Mouse (Mus musculus) adipocyte (in vitro differentiated cells): ENCODE measurements around the gene Tomm20.
A peak's percentile ranks its signal among the peaks of the same experiment; 100 is the strongest.

Source experiments
- DNase-seq: peaks from one replicate; pipeline ENCODE4 v3.0.0-alpha.2; 2016; ENCODE audit warnings: low spot score

Tomm20 gene

GRCm38 (mm10) chr8:126961516-126961915, 15.9 kb upstream of the Tomm20 start:
- no peak for DNase-seq

DNA sequence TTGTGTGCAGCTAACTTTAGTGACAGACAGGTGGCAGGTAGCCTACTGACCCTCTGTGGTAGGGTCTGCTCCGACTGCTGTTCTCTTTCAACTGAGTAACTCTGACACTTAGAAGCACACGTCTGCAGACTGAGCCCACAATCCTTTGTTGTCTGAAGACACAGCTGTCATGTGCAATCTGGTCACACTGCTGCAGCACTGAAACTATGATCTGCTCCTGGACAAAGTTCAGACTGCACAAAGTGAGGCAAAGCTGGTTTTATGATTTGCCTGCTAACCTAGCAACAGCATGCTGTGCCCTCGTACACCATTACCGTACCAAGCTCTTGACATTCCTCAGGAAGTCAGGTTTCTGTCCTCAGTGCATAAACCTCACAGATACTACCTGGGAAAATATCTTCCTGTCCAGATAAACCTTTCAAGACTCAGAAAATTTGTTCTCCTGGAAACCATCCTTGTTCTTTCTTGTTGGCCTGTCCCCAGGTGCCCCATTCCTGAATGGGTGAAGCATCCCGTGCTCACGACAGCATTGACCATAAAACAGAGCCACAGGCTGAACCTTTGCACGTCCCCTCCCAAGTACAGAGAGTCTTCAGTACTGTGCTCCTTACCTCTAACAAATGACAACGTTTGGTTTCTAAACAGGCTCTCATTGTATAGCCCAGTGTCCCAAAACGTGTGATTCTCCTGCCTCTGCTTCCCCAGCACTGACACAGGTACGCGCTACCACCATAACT, 6.4 kb upstream of the Tomm20 start:
- no peak for DNase-seq

- no peak for DNase-seq
These were observed 3.9 kb upstream of the Tomm20 start for GRCm38 (mm10) chr8:126949527-126949926.

GRCm38 (mm10) chr8:126946444-126946843, 800 bp upstream of the Tomm20 start:
- no peak for DNase-seq

DNA sequence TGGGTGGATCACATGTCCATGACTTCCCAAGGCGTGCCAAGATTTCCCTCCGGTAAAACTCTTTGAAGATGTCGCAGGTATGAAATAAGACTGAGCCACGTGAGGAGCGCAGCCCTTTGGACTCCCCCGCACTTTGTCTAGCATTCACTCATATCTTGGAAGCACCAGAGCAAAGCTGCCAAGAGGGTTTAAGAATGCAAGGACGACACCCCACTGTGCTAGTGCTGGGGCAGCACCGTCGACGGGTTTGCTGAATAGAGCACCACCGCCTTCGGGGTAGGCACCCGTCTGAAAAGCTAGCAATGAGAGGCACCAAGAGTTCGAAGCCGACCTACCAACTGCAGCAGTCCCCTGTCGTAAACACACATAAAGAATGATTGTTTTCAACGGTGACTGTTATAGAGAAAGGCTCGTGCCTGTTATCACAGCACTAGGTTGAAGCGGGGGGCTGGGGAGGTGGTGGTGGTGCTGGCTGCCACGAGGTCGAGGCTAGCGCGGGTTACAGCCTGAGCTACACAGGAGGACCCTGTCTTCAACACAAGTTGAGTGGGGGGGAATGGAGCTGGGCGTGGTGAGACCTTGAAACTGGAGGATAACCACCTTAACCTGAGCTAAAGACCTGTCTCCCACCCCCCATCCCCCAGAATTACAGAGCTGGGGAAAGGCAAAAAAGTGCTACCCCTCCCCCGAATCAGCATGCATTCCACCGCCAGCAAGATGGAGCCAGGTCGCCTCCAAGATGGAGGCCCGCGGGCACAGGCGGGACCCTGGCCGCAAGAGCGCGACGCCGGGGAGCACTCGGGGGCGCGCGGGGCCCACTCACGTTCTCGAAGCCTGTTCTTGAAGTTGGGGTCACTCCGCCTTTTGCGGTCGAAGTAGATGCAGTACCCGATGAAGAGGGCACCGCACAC, 608 bp downstream of the Tomm20 start:
- DNase-seq: no peak

- DNase-seq: no peak
These were observed 2.1 kb downstream of the Tomm20 start for GRCm38 (mm10) chr8:126943565-126943964.

DNA sequence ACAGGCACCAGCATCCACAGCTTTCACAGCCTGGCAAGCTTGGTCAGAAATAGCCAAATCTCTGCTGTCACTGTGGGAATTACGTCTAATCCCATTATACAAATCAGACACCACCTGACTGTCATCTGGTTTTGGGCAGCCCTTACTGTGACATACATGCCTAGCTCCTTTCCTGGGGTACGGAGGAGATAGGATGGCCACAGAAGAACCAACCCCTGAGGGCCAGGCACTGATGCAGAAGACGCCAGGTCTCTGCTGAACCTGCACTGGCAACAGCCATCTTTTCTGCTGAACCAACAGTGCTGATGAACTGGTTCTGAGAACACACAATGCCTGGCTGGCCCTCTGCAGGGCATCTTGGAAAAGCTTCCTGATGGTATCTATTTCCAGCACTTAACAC, 8.3 kb downstream of the Tomm20 start:
- no peak for DNase-seq

DNA sequence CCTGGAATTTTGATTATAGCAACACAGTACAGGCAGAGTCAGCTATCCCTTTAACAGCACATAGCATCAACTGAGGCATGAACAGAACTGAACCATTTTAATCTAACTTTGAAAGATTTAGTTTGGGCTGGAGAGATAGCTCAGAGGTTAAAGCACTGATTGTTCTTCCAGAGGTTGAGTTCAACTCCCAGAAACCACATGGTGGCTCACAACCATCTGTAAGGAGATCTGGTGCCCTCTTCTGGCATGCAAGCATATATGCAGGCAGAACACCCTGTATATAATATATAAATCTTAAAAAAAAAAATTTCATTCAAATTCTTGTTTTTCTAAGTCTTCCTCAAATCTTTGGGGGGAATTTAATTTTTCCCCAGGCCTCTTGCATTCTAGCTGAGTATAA, 9.7 kb downstream of the Tomm20 start:
- DNase-seq: no peak

- DNase-seq: no peak
These were observed 10.3 kb downstream of the Tomm20 start for GRCm38 (mm10) chr8:126935387-126935786.

DNA sequence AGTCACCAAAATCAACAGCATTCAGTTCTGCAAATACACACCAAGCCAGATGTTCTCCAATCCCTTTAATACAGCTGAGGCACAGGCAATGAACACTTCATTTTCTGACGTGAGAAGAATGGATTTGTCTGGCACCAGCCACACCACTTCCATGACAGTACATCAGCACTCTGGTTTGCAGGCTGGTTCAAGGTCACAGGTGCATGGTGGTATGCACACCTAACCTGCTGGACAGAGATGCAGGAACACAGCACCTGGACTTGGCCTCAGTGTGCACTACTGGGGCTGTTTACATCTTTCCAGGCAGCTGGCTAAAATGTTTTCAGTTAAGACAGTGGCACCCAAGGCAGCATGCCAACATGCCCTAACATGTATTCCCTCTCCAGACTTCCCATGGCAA, 13.0 kb downstream of the Tomm20 start:
- no peak for DNase-seq

- peak; percentile 39 for DNase-seq
These were observed 13.4 kb downstream of the Tomm20 start for GRCm38 (mm10) chr8:126932249-126932648.

DNA sequence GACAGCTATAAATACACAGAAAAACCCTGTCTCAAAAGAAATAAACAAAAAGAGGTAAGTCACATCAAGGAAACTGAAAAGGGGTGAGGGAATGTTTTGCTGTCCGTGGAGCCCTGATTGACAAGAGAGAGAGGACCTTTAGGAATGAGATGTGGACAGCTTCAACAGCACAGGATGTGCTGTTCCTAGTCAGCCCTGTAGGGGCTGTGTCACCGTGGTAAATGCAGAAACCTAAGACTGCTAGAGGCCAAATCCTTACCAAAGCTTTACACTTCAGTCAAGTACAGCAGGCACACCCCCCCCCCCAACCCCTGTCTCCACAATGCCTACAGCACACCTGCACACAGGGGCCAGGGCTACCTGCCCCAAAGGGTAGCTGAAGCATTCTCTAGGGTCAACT, 13.9 kb downstream of the Tomm20 start:
- DNase-seq: peak; percentile 40

DNA sequence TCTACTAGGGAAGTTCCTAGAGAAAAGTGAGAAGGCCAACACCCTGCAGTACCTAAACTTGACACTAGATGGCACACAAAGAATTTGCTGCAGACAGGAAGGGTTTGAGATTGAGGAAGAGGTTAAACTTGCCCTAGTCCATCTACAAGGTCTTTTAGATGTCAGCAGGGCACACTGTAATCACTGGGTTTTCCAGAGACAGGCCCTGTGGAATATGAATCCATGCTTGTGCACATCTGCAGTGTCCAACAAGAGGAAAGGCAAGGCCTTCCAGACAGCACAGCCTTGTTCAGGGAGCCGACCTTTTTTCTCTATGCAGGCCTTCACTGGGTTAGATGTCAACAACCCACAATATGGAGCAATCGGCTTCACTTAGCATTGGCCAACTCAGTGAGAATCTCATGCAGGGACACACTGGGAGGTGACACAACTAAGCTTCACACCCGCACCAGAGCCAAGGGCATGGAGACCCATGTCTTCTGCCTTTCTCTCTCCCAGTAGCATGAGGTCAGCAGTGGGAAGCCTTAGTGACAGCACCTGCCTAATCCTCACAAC, 16.0 kb downstream of the Tomm20 start:
- peak; percentile 89 for DNase-seq

DNA sequence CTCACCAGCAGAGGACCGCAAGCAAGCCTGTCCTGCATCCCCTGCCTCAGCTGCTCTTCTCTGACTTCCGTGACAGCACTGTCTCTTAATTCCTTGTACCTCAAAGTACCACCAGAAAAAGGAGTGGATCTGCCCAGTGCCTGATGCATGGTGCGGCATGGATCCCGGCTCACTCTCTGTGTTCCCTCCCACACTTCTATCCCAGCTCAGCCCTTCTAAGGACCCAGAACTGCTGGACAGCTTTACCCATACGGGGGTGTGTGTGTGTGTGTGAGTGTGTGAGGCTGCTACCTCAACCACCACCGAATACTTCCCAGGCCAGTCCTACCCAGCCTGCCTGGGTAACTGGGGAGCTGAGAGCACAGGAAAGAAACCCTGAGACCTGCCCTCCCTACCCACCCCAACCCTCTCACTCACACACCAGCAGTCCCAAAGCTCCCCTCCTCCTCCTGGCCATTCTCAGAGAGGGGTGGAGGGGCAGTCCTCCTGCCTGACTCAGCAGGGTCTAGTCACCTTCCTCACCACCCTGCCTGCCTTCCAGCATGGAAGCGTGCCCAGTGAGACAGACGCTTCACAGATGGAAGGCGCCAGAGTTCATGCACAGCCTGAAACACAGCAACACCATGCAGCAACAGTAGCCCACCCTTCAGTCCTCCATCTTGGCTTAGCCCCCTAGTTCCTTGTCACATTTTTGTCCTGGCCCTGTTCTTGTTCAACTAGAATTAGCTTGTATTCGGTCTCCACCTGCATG, 16.7 kb downstream of the Tomm20 start:
- no peak for DNase-seq

- DNase-seq: no peak
These were observed 17.6 kb downstream of the Tomm20 start for GRCm38 (mm10) chr8:126928028-126928427.

DNA sequence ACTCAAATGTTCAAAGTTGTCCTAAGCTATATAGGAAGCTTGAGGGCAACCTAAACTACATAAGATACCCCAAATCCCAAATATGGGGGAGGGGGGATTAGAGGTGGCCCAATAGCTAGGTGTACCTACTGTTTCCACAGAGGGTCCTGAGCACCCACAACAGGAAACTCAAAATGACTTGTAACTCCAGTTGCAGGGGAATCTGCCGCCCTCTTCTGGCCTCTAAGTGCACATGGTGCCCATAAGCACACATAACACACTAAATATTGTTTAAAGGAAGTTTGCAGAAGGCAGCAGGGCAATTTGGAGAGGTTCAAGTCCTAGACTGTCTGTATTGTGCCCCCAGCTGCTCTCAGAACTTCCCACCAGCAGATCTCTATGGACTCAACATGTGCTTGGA, 18.6 kb downstream of the Tomm20 start:
- no peak for DNase-seq

- no peak for DNase-seq
These were observed 22.7 kb downstream of the Tomm20 start for GRCm38 (mm10) chr8:126922981-126923380.

DNA sequence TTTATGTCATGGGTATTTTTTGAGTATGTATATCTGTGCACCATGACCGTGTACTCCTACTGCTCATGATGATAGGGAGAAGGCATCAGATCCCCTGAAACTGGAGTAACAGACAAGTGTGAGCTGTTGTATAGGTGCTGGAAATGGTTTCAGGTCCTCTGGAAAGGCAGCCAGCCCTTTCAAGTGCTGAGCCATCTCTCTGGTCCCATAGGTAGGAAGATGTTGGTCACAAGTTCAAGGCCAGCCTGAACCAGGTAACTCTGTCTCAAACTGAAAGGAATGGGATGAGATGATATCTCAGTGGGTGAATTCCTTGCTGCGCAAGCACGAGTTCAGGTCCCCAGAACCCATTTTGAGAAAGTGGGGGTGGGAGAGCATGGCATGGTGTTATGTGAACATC, 24.2 kb downstream of the Tomm20 start:
- no peak for DNase-seq

GRCm38 (mm10) chr8:126920845-126921244, 24.8 kb downstream of the Tomm20 start:
- peak; percentile 84 for DNase-seq

DNA sequence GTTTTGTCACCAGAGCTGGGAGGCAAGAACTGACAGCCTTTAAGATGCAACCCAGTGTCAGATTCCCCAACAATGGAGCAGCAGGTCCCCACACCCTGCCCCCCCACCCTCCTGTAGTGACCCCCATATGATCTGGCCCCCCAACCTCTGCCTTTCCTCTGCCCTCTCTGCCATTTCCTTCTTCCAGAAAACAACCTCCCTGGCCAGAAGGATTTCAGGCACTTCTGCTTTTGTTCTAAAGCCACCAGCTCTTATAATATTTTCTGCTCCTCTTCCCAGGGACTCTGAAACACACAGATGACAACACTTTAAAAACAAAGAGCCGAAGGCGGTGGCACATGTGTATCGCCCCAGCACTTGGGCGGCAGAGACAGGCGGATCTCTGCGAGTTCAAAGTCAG, 25.3 kb downstream of the Tomm20 start:
- DNase-seq: no peak

DNA sequence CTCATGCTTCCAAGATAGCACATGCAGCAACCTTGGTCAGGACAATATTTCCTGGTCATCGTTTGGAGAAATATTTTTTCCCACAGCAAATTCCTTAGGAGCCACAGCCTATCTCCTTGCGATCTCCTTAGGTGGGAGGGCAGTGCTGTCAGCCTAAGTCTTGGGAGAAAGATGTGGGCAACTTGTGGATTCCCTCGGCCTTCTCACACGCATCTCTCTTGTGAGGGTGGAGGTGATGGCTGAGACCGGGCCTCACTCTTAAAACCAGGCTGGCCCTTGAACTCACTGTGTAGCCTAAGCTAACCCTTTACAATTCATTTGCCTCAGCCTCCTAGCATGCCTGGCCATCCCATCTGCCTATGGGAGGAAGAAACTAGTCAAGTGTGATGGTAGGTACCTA, 25.9 kb downstream of the Tomm20 start:
- no peak for DNase-seq

- no peak for DNase-seq
These were observed 26.4 kb downstream of the Tomm20 start for GRCm38 (mm10) chr8:126919255-126919654.
